Mouse (Mus musculus) forebrain, embryonic 13.5 days (tissue): ENCODE results near the gene Ank3. TPM values are rescaled to one million over a fixed set of nuclear protein-coding genes. Genes with fewer than 3 reads are reported as not detected.

Source experiments
- ATAC-seq: fragments of 200-750 bp; cut with Nextera tagmentation; 2 replicates; pipeline ENCODE4 v1.8.0; 2017
- H3K27ac ChIP-seq: fragments of 300-500 bp; sonication (generic); 2 replicates; pipeline ENCODE4 v1.5.1; 2015; ENCODE audit warnings: inconsistent platforms, mild to moderate bottlenecking, moderate library complexity
- H3K27me3 ChIP-seq: fragments of 300-500 bp; sonication (generic); 2 replicates; pipeline ENCODE4 v1.6.1; 2015; ENCODE audit warnings: mild to moderate bottlenecking, inconsistent platforms
- H3K36me3 ChIP-seq: fragments of 300-500 bp; sonication (generic); 2 replicates; pipeline ENCODE4 v1.6.1; 2015; ENCODE audit warnings: mild to moderate bottlenecking, inconsistent platforms; ENCODE audit not compliant: poor library complexity, severe bottlenecking
- H3K4me1 ChIP-seq: fragments of 300-500 bp; sonication (generic); 2 replicates; pipeline ENCODE4 v1.6.1; 2015; ENCODE audit warnings: inconsistent platforms
- H3K4me2 ChIP-seq: fragments of 300-500 bp; sonication (generic); 2 replicates; pipeline ENCODE4 v1.6.1; 2015; ENCODE audit warnings: inconsistent platforms, mild to moderate bottlenecking, moderate library complexity
- H3K4me3 ChIP-seq: fragments of 300-500 bp; sonication (generic); 2 replicates; pipeline ENCODE4 v1.5.1; 2015; ENCODE audit warnings: mild to moderate bottlenecking, inconsistent platforms
- H3K9ac ChIP-seq: fragments of 300-500 bp; sonication (generic); 2 replicates; pipeline ENCODE4 v1.6.1; 2015; ENCODE audit warnings: mild to moderate bottlenecking, inconsistent platforms
- H3K9me3 ChIP-seq: fragments of 300-500 bp; sonication (generic); replicated peaks from 2 replicates; pipeline ENCODE4 v1.6.1; 2016; ENCODE audit warnings: inconsistent platforms
- WGBS: fragments of 180-500 bp; shearing (Covaris S2); methylation state at CpG from one replicate; pipeline ENCODE4 v1.1.7; 2015; 5-methylcytosine and 5-hydroxymethylcytosine counted together
- polyA plus RNA-seq: library from polyadenylated mRNA; unstranded; fragments of >200 nt; fragmentation: Nextera tagmentation; extraction: Ambion mirVana; gene quantifications from 2 replicates; pipeline ENCODE4 v1.2.1, GENCODE M21; 2015

Ank3 gene
- polyA plus RNA-seq, 1 experiment from 2014 or later, result 63.5 TPM

- Histone ChIP-seq H3K9ac (no peak overlapping the region), H3K4me2 (no peak overlapping the region), H3K36me3 (no peaks in the 10 kb centered on the region), H3K27me3 (no peaks in the 10 kb centered on the region), H3K27ac (no peak overlapping the region), H3K9me3 (no peaks in the 10 kb centered on the region), H3K4me3 (no peak overlapping the region), H3K4me1 (peaks cover 18% of the 10 kb centered on the region)
- WGBS, result 71% methylated on average over 4 of the region's 4 CpGs
- ATAC-seq, result no peak
Measured at GRCm38 (mm10) chr10:69640617-69641016, 242.0 kb downstream of the Ank3 start.

GRCm38 (mm10) chr10:69643481-69643880 lies 244.9 kb downstream of the Ank3 start:
- H3K36me3 ChIP-seq, result no peaks in the 10 kb centered on the region
- H3K4me3 ChIP-seq, result no peak overlapping the region
- no peaks in the 10 kb centered on the region for H3K4me1 ChIP-seq
- WGBS, result 48% methylated on average over 3 of the region's 3 CpGs
- no peak overlapping the region for H3K9ac ChIP-seq
- no peaks in the 10 kb centered on the region for H3K27me3 ChIP-seq
- H3K9me3 ChIP-seq, result no peaks in the 10 kb centered on the region
- no peak overlapping the region for H3K4me2 ChIP-seq
- H3K27ac ChIP-seq, result no peak overlapping the region
- ATAC-seq, result no peak

GRCm38 (mm10) chr10:69643986-69644385 lies 245.4 kb downstream of the Ank3 start:
- H3K4me3 ChIP-seq, result no peak overlapping the region
- H3K4me1 ChIP-seq, result no peaks in the 10 kb centered on the region
- H3K36me3 ChIP-seq, result no peaks in the 10 kb centered on the region
- no peak for ATAC-seq
- no peak overlapping the region for H3K27ac ChIP-seq
- H3K9me3 ChIP-seq, result no peaks in the 10 kb centered on the region
- WGBS, result 82% methylated on average over 6 of the region's 6 CpGs
- H3K4me2 ChIP-seq, result no peak overlapping the region
- no peak overlapping the region for H3K9ac ChIP-seq
- no peaks in the 10 kb centered on the region for H3K27me3 ChIP-seq

GRCm38 (mm10) chr10:69645311-69645802 lies 246.8 kb downstream of the Ank3 start:
- no peaks in the 10 kb centered on the region for H3K36me3 ChIP-seq
- H3K9ac ChIP-seq, result no peak overlapping the region
- no peak for ATAC-seq
- H3K27ac ChIP-seq, result no peak overlapping the region
- no peak overlapping the region for H3K4me3 ChIP-seq
- 94% methylated on average over 5 of the region's 5 CpGs for WGBS
- no peaks in the 10 kb centered on the region for H3K4me1 ChIP-seq
- H3K27me3 ChIP-seq, result no peaks in the 10 kb centered on the region
- no peak overlapping the region for H3K4me2 ChIP-seq
- no peaks in the 10 kb centered on the region for H3K9me3 ChIP-seq

GRCm38 (mm10) chr10:69645929-69646328 lies 247.4 kb downstream of the Ank3 start:
- Histone ChIP-seq H3K27me3 (no peaks in the 10 kb centered on the region), H3K36me3 (no peaks in the 10 kb centered on the region), H3K9ac (no peak overlapping the region), H3K9me3 (no peaks in the 10 kb centered on the region), H3K4me3 (no peak overlapping the region), H3K4me1 (no peaks in the 10 kb centered on the region), H3K27ac (no peak overlapping the region), H3K4me2 (no peak overlapping the region)
- 95% methylated on average over 9 of the region's 9 CpGs for WGBS
- no peak for ATAC-seq

GRCm38 (mm10) chr10:69650074-69650473 lies 251.5 kb downstream of the Ank3 start:
- Histone ChIP-seq H3K9me3 (no peaks in the 10 kb centered on the region), H3K9ac (no peak overlapping the region), H3K4me3 (no peak overlapping the region), H3K27ac (no peak overlapping the region), H3K36me3 (no peaks in the 10 kb centered on the region), H3K4me1 (peaks cover 20% of the 10 kb centered on the region), H3K4me2 (no peak overlapping the region), H3K27me3 (no peaks in the 10 kb centered on the region)
- 70% methylated on average over 3 of the region's 4 CpGs for WGBS
- ATAC-seq, result no peak

GRCm38 (mm10) chr10:69652660-69653059 lies 254.1 kb downstream of the Ank3 start:
- WGBS, result 81% methylated on average over 5 of the region's 5 CpGs
- no peak overlapping the region; the same call in 1 of the 2 replicates for H3K27ac ChIP-seq
- peaks cover 24% of the 10 kb centered on the region for H3K4me1 ChIP-seq
- no peak for ATAC-seq
- no peaks in the 10 kb centered on the region for H3K9me3 ChIP-seq
- no peak overlapping the region for H3K4me3 ChIP-seq
- no peaks in the 10 kb centered on the region for H3K36me3 ChIP-seq
- H3K9ac ChIP-seq, result no peak overlapping the region
- H3K4me2 ChIP-seq, result no peak overlapping the region
- H3K27me3 ChIP-seq, result no peaks in the 10 kb centered on the region

- H3K27ac ChIP-seq, result no peak overlapping the region
- 28% methylated on average over 5 of the region's 5 CpGs for WGBS
- H3K36me3 ChIP-seq, result no peaks in the 10 kb centered on the region
- no peak overlapping the region for H3K9ac ChIP-seq
- peaks cover 24% of the 10 kb centered on the region for H3K4me1 ChIP-seq
- H3K9me3 ChIP-seq, result no peaks in the 10 kb centered on the region
- no peaks in the 10 kb centered on the region for H3K27me3 ChIP-seq
- no peak overlapping the region for H3K4me2 ChIP-seq
- no peak overlapping the region for H3K4me3 ChIP-seq
- ATAC-seq, result no peak
Measured at GRCm38 (mm10) chr10:69653121-69653677, 254.6 kb downstream of the Ank3 start.

GRCm38 (mm10) chr10:69654176-69654575 lies 255.6 kb downstream of the Ank3 start:
- H3K27ac ChIP-seq, result no peak overlapping the region
- no peaks in the 10 kb centered on the region for H3K9me3 ChIP-seq
- H3K4me3 ChIP-seq, result no peak overlapping the region
- H3K4me1 ChIP-seq, result peaks cover 24% of the 10 kb centered on the region
- no peak overlapping the region for H3K4me2 ChIP-seq
- H3K36me3 ChIP-seq, result no peaks in the 10 kb centered on the region
- no peak for ATAC-seq
- H3K27me3 ChIP-seq, result no peaks in the 10 kb centered on the region
- H3K9ac ChIP-seq, result no peak overlapping the region
- 94% methylated on average over 2 of the region's 2 CpGs for WGBS

- Histone ChIP-seq H3K27me3 (no peaks in the 10 kb centered on the region), H3K9me3 (no peaks in the 10 kb centered on the region), H3K9ac (no peak overlapping the region), H3K4me2 (no peak overlapping the region), H3K4me1 (peaks cover 24% of the 10 kb centered on the region), H3K27ac (no peak overlapping the region), H3K4me3 (no peak overlapping the region), H3K36me3 (no peaks in the 10 kb centered on the region)
- 21% methylated on average over 13 of the region's 13 CpGs for WGBS
- peak; percentile 54 for ATAC-seq
Measured at GRCm38 (mm10) chr10:69654866-69655633, 256.5 kb downstream of the Ank3 start.

- no peaks in the 10 kb centered on the region for H3K27me3 ChIP-seq
- ATAC-seq, result peak; percentile 46
- H3K4me1 ChIP-seq, result peaks cover 24% of the 10 kb centered on the region
- H3K36me3 ChIP-seq, result no peaks in the 10 kb centered on the region
- H3K4me2 ChIP-seq, result no peak overlapping the region
- H3K27ac ChIP-seq, result no peak overlapping the region
- H3K4me3 ChIP-seq, result no peak overlapping the region
- H3K9ac ChIP-seq, result no peak overlapping the region
- 21% methylated on average over 3 of the region's 3 CpGs for WGBS
- H3K9me3 ChIP-seq, result no peaks in the 10 kb centered on the region
Measured at GRCm38 (mm10) chr10:69656321-69656720, 257.7 kb downstream of the Ank3 start.

GRCm38 (mm10) chr10:69659818-69660217 lies 261.2 kb downstream of the Ank3 start:
- Histone ChIP-seq H3K27ac (no peak overlapping the region), H3K9me3 (no peaks in the 10 kb centered on the region), H3K9ac (no peak overlapping the region), H3K36me3 (no peaks in the 10 kb centered on the region), H3K4me3 (no peak overlapping the region), H3K27me3 (no peaks in the 10 kb centered on the region), H3K4me2 (no peak overlapping the region), H3K4me1 (peaks cover 13% of the 10 kb centered on the region)
- 90% methylated on average over 4 of the region's 4 CpGs for WGBS
- ATAC-seq, result no peak
